Mouse (Mus musculus): ENCODE data around the gene Fahd1. TPM values are rescaled to one million over a fixed set of nuclear protein-coding genes. Genes with fewer than 3 reads are reported as not detected.

Gene Fahd1
- polyA plus RNA-seq, 1 experiment from 2014 or later: 36.5 TPM

DNA sequence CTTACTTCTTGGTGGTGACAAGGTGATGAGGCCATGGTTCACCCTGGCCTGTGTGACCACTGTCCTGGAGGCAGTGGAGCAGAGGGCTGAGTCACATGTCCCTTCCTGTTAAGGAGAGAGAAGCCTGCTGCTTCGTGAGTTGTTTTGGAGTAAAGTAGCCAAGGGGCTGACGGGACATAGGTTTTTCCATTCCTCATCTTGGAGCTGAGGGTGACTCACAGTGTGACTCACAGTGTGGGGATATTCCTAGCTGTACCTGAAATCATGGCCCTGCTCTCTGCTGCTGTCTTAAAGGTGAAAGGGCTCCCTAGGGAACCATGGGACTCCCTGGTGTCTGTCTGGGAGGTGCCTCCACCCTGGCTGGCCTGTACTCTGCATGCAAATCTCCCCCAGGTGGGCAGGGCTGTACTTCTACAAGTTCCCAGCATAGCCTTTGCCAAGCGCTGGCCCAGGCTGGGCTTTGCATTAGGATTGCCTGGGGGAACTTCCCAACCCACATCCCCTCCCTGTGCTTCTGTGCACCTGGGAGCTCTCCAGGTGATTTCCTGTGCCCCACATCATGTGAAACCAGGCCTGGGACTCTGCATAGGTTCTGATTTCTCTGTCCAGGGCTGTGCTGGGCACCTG lies 5.8 kb upstream of the Fahd1 start:
- H3K4me2 ChIP-seq (ENCODE audit: low read depth, low read length): no peak overlapping the region
- H3K9ac ChIP-seq (ENCODE audit: low read length): no peak overlapping the region
- no peak overlapping the region for H3K4me3 ChIP-seq (replicated peaks; ENCODE audit: low read length)
- H3K27me3 ChIP-seq (ENCODE audit: control insufficient read depth, insufficient read depth, low read length): no peaks in the 10 kb centered on the region
- H3K27ac ChIP-seq (ENCODE audit: low read length): no peak overlapping the region
- ATAC-seq (ENCODE audit: insufficient read depth, low FRiP score): no peak
- H3K4me1 ChIP-seq (ENCODE audit: control insufficient read depth, insufficient read depth, low read length): peaks cover 6% of the 10 kb centered on the region
- no peaks in the 10 kb centered on the region for H3K9me3 ChIP-seq (replicated peaks; ENCODE audit: control insufficient read depth, low read length)
- 79% methylated on average over 3 of the region's 3 CpGs for WGBS
- 0 out of 2 replicates have a peak, but pooled peaks cover under 1% of the 10 kb centered on the region for H3K36me3 ChIP-seq (ENCODE audit: control insufficient read depth, insufficient read depth, low read length)

DNA sequence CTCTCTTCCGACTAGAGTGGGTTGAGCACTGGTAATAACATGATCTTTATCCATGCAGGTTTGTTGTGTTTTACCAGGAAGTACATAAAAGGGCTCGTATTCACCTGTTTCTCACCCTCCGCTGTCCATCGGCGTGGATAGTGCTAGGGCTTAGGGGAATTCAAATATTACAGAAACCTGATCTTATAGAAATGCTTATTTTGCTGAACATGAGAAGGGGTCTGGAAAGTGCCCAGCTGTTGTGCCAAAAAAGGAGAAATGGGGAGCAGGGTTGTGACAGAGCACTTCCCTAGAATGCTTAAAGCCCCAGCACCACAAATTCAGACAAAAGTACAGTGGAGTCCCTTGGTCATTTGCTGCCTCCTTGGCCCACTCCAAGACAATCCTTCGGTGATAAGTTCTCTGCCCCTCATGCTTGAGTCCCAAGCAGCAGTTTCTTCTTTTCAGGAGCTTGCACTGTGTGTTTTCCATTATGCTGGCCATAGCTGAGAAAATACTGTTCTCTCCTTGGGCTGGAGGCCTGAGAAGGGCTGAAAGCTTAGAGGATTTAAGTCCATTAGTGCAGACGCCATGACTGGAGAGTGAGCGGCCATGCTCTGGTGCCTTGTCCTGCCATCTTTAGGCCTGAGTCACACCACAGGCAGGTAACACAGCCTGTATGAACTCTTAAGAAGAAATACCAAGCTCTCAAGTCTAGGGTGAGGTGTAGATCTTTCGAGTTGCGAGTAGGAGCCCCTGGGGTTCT lies 1.4 kb upstream of the Fahd1 start:
- Histone ChIP-seq H3K4me2 (ENCODE audit: low read depth, low read length) (peak overlapping the region; percentile 83), H3K9ac (ENCODE audit: low read length) (peak overlapping the region; percentile 82; the same call in 1 of the 2 replicates), H3K27ac (ENCODE audit: low read length) (no peak overlapping the region), H3K4me1 (ENCODE audit: control insufficient read depth, insufficient read depth, low read length) (peaks cover 18% of the 10 kb centered on the region), H3K36me3 (ENCODE audit: control insufficient read depth, insufficient read depth, low read length) (no peaks in the 10 kb centered on the region), H3K9me3 (replicated peaks; ENCODE audit: control insufficient read depth, low read length) (no peaks in the 10 kb centered on the region), H3K4me3 (replicated peaks; ENCODE audit: low read length) (peak overlapping the region; percentile 95), H3K27me3 (ENCODE audit: control insufficient read depth, insufficient read depth, low read length) (no peaks in the 10 kb centered on the region)
- 78% methylated on average over 10 of the region's 10 CpGs for WGBS
- ATAC-seq (ENCODE audit: insufficient read depth, low FRiP score): no peak

DNA sequence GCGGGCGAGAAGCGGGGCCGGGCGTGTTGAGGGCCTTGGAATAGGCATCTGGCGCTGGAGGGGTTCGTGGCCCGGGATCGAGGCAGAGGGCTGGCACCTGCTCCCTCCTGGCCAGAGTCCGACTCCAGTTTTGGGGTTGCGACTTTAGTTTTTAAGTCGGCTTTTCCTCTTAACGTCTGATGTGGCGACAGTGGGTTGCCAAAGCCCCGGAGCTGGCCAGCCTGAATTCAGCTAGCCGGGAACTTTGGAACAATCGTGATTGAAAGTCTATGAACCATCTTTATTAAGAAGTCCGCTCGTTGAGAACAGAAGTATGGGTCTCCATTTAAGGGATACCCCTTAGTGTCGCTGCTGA lies 586 bp upstream of the Fahd1 start:
- Histone ChIP-seq H3K4me3 (replicated peaks; ENCODE audit: low read length) (peak overlapping the region; percentile 95), H3K36me3 (ENCODE audit: control insufficient read depth, insufficient read depth, low read length) (no peaks in the 10 kb centered on the region), H3K27me3 (ENCODE audit: control insufficient read depth, insufficient read depth, low read length) (no peaks in the 10 kb centered on the region), H3K4me2 (ENCODE audit: low read depth, low read length) (peak overlapping the region; percentile 83), H3K27ac (ENCODE audit: low read length) (peak overlapping the region; percentile 33; the same call in 1 of the 2 replicates), H3K4me1 (ENCODE audit: control insufficient read depth, insufficient read depth, low read length) (peaks cover 18% of the 10 kb centered on the region), H3K9ac (ENCODE audit: low read length) (peak overlapping the region; percentile 82), H3K9me3 (replicated peaks; ENCODE audit: control insufficient read depth, low read length) (no peaks in the 10 kb centered on the region)
- ATAC-seq (ENCODE audit: insufficient read depth, low FRiP score): no peak
- WGBS: 1% methylated on average over 20 of the region's 20 CpGs

DNA sequence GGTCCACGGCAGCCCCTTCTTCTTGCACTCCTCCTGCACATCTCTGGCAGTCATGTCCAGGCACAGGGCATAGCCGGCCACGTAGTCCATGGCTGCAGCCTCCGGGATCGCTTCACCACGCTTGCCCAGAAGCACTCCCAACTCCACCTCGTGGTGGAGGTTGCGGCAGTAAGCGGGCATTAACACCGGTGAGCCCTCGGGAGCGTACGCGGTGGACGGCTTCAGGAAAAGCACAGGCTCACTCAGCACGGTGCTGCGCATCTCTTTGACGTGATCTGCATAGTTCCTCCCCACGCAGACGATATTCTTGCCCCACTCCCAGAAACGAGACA lies 465 bp downstream of the Fahd1 start:
- ATAC-seq (ENCODE audit: insufficient read depth, low FRiP score): peak; percentile 42
- H3K36me3 ChIP-seq (ENCODE audit: control insufficient read depth, insufficient read depth, low read length): no peaks in the 10 kb centered on the region
- peak overlapping the region; percentile 82 for H3K9ac ChIP-seq (ENCODE audit: low read length)
- peak overlapping the region; percentile 95 for H3K4me3 ChIP-seq (replicated peaks; ENCODE audit: low read length)
- peaks cover 18% of the 10 kb centered on the region for H3K4me1 ChIP-seq (ENCODE audit: control insufficient read depth, insufficient read depth, low read length)
- H3K27ac ChIP-seq (ENCODE audit: low read length): peak overlapping the region; percentile 97
- H3K4me2 ChIP-seq (ENCODE audit: low read depth, low read length): peak overlapping the region; percentile 68
- 0% methylated on average over 21 of the region's 21 CpGs for WGBS
- no peaks in the 10 kb centered on the region for H3K9me3 ChIP-seq (replicated peaks; ENCODE audit: control insufficient read depth, low read length)
- no peaks in the 10 kb centered on the region for H3K27me3 ChIP-seq (ENCODE audit: control insufficient read depth, insufficient read depth, low read length)

DNA sequence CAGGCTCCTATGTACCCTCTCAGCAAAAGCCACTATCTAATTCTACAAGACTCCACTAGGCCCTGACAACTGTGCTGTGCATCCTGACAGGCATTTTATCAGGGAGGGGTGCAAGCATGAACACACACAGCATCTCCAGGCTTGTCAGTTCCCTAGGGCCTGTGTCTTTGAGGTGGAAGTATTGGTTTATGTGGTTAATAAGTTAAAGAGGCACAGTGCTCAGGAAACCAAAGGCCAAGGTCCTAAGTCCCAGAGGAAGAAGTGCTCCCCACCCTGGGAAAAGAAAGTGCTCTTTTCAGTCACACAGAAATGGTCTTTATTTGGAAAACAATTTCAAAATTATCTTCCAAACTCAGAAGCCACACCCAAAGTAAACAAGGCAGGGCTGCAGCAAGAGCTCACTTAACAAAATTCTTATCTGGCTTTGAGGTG lies 1.5 kb downstream of the Fahd1 start:
- H3K9me3 ChIP-seq (replicated peaks; ENCODE audit: control insufficient read depth, low read length): no peaks in the 10 kb centered on the region
- peak overlapping the region; percentile 68 for H3K4me2 ChIP-seq (ENCODE audit: low read depth, low read length)
- peaks cover 18% of the 10 kb centered on the region for H3K4me1 ChIP-seq (ENCODE audit: control insufficient read depth, insufficient read depth, low read length)
- peak overlapping the region; percentile 5 for H3K27ac ChIP-seq (ENCODE audit: low read length)
- H3K4me3 ChIP-seq (replicated peaks; ENCODE audit: low read length): peak overlapping the region; percentile 21
- H3K27me3 ChIP-seq (ENCODE audit: control insufficient read depth, insufficient read depth, low read length): no peaks in the 10 kb centered on the region
- no peaks in the 10 kb centered on the region for H3K36me3 ChIP-seq (ENCODE audit: control insufficient read depth, insufficient read depth, low read length)
- H3K9ac ChIP-seq (ENCODE audit: low read length): peak overlapping the region; percentile 48; the same call in 1 of the 2 replicates
- no peak for ATAC-seq (ENCODE audit: insufficient read depth, low FRiP score)

DNA sequence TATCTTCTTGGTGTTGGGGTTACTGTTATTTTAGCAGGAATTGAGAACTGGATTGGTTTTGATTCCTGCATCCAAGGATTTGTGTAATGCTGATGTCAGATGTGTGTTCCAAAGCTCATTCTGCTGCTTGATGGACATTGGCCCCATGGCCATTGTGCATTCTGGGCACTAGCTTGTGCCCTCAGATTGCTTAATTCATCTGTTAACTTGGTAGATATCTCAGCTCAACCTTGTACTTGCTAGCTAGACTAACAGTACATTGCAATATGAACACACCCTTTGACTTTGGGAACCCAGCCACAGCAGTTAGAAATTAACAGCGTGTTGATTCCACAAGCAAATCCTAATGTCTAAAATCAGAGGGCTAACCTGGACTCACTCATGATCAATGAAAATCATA lies 2.8 kb downstream of the Fahd1 start:
- ATAC-seq (ENCODE audit: insufficient read depth, low FRiP score): no peak
- WGBS: 96% methylated on average over 1 of the region's 1 CpGs
- H3K4me2 ChIP-seq (ENCODE audit: low read depth, low read length): no peak overlapping the region
- H3K27ac ChIP-seq (ENCODE audit: low read length): no peak overlapping the region
- H3K4me1 ChIP-seq (ENCODE audit: control insufficient read depth, insufficient read depth, low read length): peaks cover 18% of the 10 kb centered on the region
- H3K9ac ChIP-seq (ENCODE audit: low read length): no peak overlapping the region
- no peaks in the 10 kb centered on the region for H3K36me3 ChIP-seq (ENCODE audit: control insufficient read depth, insufficient read depth, low read length)
- H3K9me3 ChIP-seq (replicated peaks; ENCODE audit: control insufficient read depth, low read length): no peaks in the 10 kb centered on the region
- no peak overlapping the region for H3K4me3 ChIP-seq (replicated peaks; ENCODE audit: low read length)
- H3K27me3 ChIP-seq (ENCODE audit: control insufficient read depth, insufficient read depth, low read length): no peaks in the 10 kb centered on the region

DNA sequence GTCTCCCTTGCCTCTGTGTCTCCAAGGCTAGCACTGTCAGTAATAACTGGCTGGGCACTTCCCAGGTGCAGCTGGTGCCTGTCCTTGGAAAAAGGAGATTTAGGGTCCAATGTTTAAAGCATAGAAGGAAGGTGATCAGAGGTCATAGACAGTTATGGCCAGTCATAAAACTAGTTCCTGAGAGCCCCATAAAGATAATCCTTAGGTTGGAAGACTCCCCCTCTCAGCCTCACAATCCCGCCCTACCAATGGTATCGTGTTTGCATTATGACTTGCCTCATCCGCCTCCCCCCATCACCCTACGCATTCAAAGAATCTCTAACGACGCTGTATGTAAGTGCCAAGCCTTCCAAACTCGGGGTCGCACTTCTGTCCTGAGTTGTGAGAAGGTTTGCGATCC lies 5.6 kb downstream of the Fahd1 start:
- Histone ChIP-seq H3K4me2 (ENCODE audit: low read depth, low read length) (no peak overlapping the region), H3K4me1 (ENCODE audit: control insufficient read depth, insufficient read depth, low read length) (peaks cover 9% of the 10 kb centered on the region)

DNA sequence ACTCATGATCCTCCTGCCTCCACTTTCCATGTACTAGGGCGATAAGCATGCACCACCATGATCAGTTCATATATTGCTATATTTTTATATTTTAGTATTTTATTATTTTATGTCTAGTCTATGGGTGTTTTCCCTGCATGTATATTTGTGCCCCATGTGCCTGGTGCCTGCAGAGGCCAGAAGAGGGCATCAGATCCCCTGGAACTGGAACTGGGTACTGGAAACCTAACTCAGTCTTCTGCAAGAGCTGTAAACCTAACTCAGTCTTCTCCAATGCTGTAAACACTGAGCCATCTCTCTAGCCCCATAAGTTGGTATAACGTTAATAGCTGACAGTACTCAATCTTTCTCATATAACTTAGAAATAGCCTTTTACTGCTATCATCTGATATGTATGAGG lies 7.5 kb downstream of the Fahd1 start:
- H3K27me3 ChIP-seq (ENCODE audit: control insufficient read depth, insufficient read depth, low read length): no peaks in the 10 kb centered on the region
- H3K9me3 ChIP-seq (replicated peaks; ENCODE audit: control insufficient read depth, low read length): no peaks in the 10 kb centered on the region
- H3K36me3 ChIP-seq (ENCODE audit: control insufficient read depth, insufficient read depth, low read length): no peaks in the 10 kb centered on the region
- H3K4me3 ChIP-seq (replicated peaks; ENCODE audit: low read length): no peak overlapping the region
- H3K4me1 ChIP-seq (ENCODE audit: control insufficient read depth, insufficient read depth, low read length): no peaks in the 10 kb centered on the region
- H3K9ac ChIP-seq (ENCODE audit: low read length): no peak overlapping the region
- no peak overlapping the region for H3K4me2 ChIP-seq (ENCODE audit: low read depth, low read length)
- H3K27ac ChIP-seq (ENCODE audit: low read length): no peak overlapping the region
- ATAC-seq (ENCODE audit: insufficient read depth, low FRiP score): no peak
- WGBS: 47% methylated on average over 2 of the region's 2 CpGs

More for the DNA sequence above, 5.6 kb downstream of the Fahd1 start:
- no peaks in the 10 kb centered on the region for H3K9me3 ChIP-seq (replicated peaks; ENCODE audit: control insufficient read depth, low read length)
- H3K9ac ChIP-seq (ENCODE audit: low read length): no peak overlapping the region
- no peak for ATAC-seq (ENCODE audit: insufficient read depth, low FRiP score)
- 52% methylated on average over 9 of the region's 9 CpGs for WGBS
- H3K27me3 ChIP-seq (ENCODE audit: control insufficient read depth, insufficient read depth, low read length): no peaks in the 10 kb centered on the region
- H3K4me3 ChIP-seq (replicated peaks; ENCODE audit: low read length): no peak overlapping the region
- no peaks in the 10 kb centered on the region for H3K36me3 ChIP-seq (ENCODE audit: control insufficient read depth, insufficient read depth, low read length)
- no peak overlapping the region for H3K27ac ChIP-seq (ENCODE audit: low read length)

DNA sequence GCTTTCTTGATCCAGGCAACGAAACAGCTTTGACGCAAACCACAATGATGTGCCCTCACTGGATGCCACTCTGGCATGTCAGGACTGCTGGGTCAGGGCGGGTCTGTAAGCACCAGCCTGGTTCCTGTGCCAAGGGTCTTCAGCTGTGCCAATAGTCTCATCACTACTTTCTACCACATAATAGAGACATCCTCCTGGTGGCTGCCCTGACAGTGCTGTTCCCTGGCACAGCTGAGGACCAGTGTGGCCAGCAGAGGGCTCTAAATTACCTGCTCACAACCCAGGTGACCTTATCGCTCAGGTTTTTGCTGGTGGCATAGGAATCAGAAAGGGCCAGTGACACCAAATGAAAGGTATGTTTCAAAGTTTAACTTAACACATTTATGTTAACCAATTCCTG lies 9.0 kb downstream of the Fahd1 start:
- Histone ChIP-seq H3K4me3 (replicated peaks; ENCODE audit: low read length) (no peak overlapping the region), H3K27ac (ENCODE audit: low read length) (peak overlapping the region; percentile 69; the same call in 1 of the 2 replicates), H3K9ac (ENCODE audit: low read length) (no peak overlapping the region), H3K4me2 (ENCODE audit: low read depth, low read length) (no peak overlapping the region), H3K4me1 (ENCODE audit: control insufficient read depth, insufficient read depth, low read length) (no peaks in the 10 kb centered on the region), H3K27me3 (ENCODE audit: control insufficient read depth, insufficient read depth, low read length) (no peaks in the 10 kb centered on the region), H3K36me3 (ENCODE audit: control insufficient read depth, insufficient read depth, low read length) (no peaks in the 10 kb centered on the region), H3K9me3 (replicated peaks; ENCODE audit: control insufficient read depth, low read length) (no peaks in the 10 kb centered on the region)
- ATAC-seq (ENCODE audit: insufficient read depth, low FRiP score): no peak; the same call in 1 of the 2 replicates
- WGBS: 49% methylated on average over 4 of the region's 4 CpGs

Data from stomach, embryonic 16.5 days (tissue).